Mouse (Mus musculus) liver, embryonic 15.5 days (tissue): ENCODE results near the gene Gm17655. TPM values are rescaled to one million over a fixed set of nuclear protein-coding genes. Genes with fewer than 3 reads are reported as not detected.

Experiments
- ATAC-seq: fragments of 200-750 bp; cut with Nextera tagmentation; 2 replicates; pipeline ENCODE4 v1.8.0; 2017; ENCODE audit warnings: moderate number of reproducible peaks, mild to moderate bottlenecking, moderate library complexity; ENCODE audit not compliant: insufficient read depth
- H3K27ac ChIP-seq: fragments of 300-500 bp; sonication (generic); replicated peaks from 2 replicates; pipeline ENCODE4 v1.5.1; 2015; ENCODE audit warnings: mild to moderate bottlenecking, inconsistent platforms
- H3K27me3 ChIP-seq: fragments of 300-500 bp; sonication (generic); 2 replicates; pipeline ENCODE4 v1.6.1; 2015; ENCODE audit warnings: mild to moderate bottlenecking, inconsistent platforms
- H3K36me3 ChIP-seq: fragments of 300-500 bp; sonication (generic); replicated peaks from 2 replicates; pipeline ENCODE4 v1.6.1; 2015; ENCODE audit warnings: moderate library complexity, mild to moderate bottlenecking, inconsistent platforms
- H3K4me1 ChIP-seq: fragments of 300-500 bp; sonication (generic); replicated peaks from 2 replicates; pipeline ENCODE4 v1.6.1; 2015; ENCODE audit warnings: inconsistent platforms
- H3K4me2 ChIP-seq: fragments of 300-500 bp; sonication (generic); 2 replicates; pipeline ENCODE4 v1.6.1; 2015; ENCODE audit warnings: moderate library complexity, mild to moderate bottlenecking, inconsistent platforms
- H3K4me3 ChIP-seq: fragments of 300-500 bp; sonication (generic); replicated peaks from 2 replicates; pipeline ENCODE4 v1.5.1; 2015; ENCODE audit warnings: mild to moderate bottlenecking, inconsistent platforms
- H3K9ac ChIP-seq: fragments of 300-500 bp; sonication (generic); 2 replicates; pipeline ENCODE4 v1.6.1; 2015; ENCODE audit warnings: moderate library complexity, mild to moderate bottlenecking, inconsistent platforms
- H3K9me3 ChIP-seq: fragments of 300-500 bp; sonication (generic); replicated peaks from 2 replicates; pipeline ENCODE4 v1.6.1; 2016; ENCODE audit warnings: inconsistent platforms
- WGBS: fragments of 180-500 bp; shearing (Covaris S2); methylation state at CpG from one replicate; pipeline ENCODE4 v1.1.7; 2015; ENCODE audit warnings: mixed read lengths; ENCODE audit not compliant: insufficient replicate concordance; 5-methylcytosine and 5-hydroxymethylcytosine counted together
- polyA plus RNA-seq: library from polyadenylated mRNA; unstranded; fragments of >200 nt; fragmentation: Nextera tagmentation; extraction: Ambion mirVana; gene quantifications from 2 replicates; pipeline ENCODE4 v1.2.1, GENCODE M21; 2015

Gene Gm17655
- polyA plus RNA-seq, 1 experiment from 2014 or later, result 1.7 TPM

DNA sequence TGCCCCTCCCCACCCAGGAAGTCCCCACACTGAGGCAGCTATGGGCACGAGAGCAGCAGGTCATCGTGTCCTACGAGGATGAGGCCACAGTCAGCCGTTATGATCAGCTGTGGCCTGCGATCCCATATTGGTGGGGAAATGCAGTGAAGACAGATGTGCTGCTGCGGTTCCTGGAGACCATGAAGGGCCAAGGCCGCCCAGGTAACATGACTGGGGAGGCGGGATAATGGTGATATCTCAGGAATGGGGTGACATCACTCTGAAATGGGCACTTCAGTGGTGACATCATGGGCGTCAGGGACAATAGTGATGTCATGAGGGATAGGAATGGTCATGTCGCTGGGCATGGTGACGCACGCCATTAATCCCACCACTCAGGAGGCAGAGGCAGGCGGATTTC lies 30.1 kb upstream of the Gm17655 start:
- Histone ChIP-seq H3K9me3 (no peaks in the 10 kb centered on the region), H3K27me3 (peaks cover 26% of the 10 kb centered on the region), H3K4me3 (no peak overlapping the region), H3K4me2 (no peak overlapping the region), H3K9ac (no peak overlapping the region), H3K36me3 (peaks cover 38% of the 10 kb centered on the region), H3K27ac (no peak overlapping the region), H3K4me1 (peaks cover 33% of the 10 kb centered on the region)
- ATAC-seq, result no peak
- WGBS, result 76% methylated on average over 13 of the region's 13 CpGs

GRCm38 (mm10) chr5:110101716-110102347 lies 29.5 kb upstream of the Gm17655 start:
- Histone ChIP-seq H3K9ac (no peak overlapping the region), H3K4me1 (peaks cover 27% of the 10 kb centered on the region), H3K36me3 (peaks cover 38% of the 10 kb centered on the region), H3K27me3 (peaks cover 26% of the 10 kb centered on the region), H3K4me3 (peak overlapping the region; percentile 33), H3K27ac (no peak overlapping the region), H3K9me3 (no peaks in the 10 kb centered on the region), H3K4me2 (peak overlapping the region; percentile 63)
- WGBS, result 11% methylated on average over 34 of the region's 34 CpGs
- 0 out of 2 replicates have a peak, but pooled peaks have one; percentile 4 for ATAC-seq

GRCm38 (mm10) chr5:110100921-110101631 lies 28.8 kb upstream of the Gm17655 start:
- ATAC-seq, result peak; percentile 20; the same call in 1 of the 2 replicates
- Histone ChIP-seq H3K27ac (no peak overlapping the region), H3K4me1 (peaks cover 20% of the 10 kb centered on the region), H3K4me3 (peak overlapping the region; percentile 33), H3K4me2 (peak overlapping the region; percentile 63), H3K9ac (no peak overlapping the region; the same call in 1 of the 2 replicates), H3K27me3 (peaks cover 26% of the 10 kb centered on the region), H3K36me3 (peaks cover 33% of the 10 kb centered on the region), H3K9me3 (no peaks in the 10 kb centered on the region)
- WGBS, result under 1% methylated on average over 36 of the region's 37 CpGs

- H3K27ac ChIP-seq, result no peak within 1 kb of the TSS
- H3K9ac ChIP-seq, result no peak within 1 kb of the TSS
- peaks cover 26% of the 10 kb centered on the region for H3K27me3 ChIP-seq
- H3K4me2 ChIP-seq, result peak within 1 kb of the TSS; percentile 63
- peak; percentile 8; the same call in 1 of the 2 replicates for ATAC-seq
- H3K4me3 ChIP-seq, result 0 out of 2 replicates have a peak within 1 kb of the TSS, but pooled peaks have one; percentile 7
- peaks cover 25% of the 10 kb centered on the region for H3K4me1 ChIP-seq
- peaks cover 22% of the 10 kb centered on the region for H3K36me3 ChIP-seq
- H3K9me3 ChIP-seq, result no peaks in the 10 kb centered on the region
- WGBS, result 17% methylated on average over 25 of the region's 25 CpGs
Measured at GRCm38 (mm10) chr5:110099656-110100580, 27.6 kb upstream of the Gm17655 start, which contains the start of gene Plcxd1. Gene Plcxd1, plus strand, starts transcription at chr5:110099969.

- H3K9ac ChIP-seq, result no peak overlapping the region
- 70% methylated on average over 1 of the region's 1 CpGs for WGBS
- H3K36me3 ChIP-seq, result peaks cover 13% of the 10 kb centered on the region
Measured at GRCm38 (mm10) chr5:110098991-110099477, 26.7 kb upstream of the Gm17655 start.

DNA sequence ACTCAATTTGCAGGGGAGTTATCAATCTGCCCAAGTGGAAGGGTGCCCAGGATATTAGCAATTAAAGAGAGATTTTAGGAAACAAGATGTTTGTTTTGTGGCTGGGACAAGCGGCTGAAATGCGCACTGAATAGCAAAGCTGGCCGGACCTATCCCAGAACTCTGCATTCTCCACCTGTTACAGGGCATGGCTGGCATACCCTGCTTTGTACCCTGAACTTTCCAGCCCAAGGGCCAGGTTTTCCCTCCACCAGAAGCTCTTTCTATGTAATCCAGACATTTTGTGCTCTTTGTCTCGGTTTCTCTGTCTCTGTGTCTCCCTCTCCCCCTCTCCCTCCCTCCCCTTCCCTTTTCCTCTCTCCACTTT lies 22.5 kb upstream of the Gm17655 start:
- ATAC-seq, result peak; percentile 32; the same call in 1 of the 2 replicates
- H3K4me3 ChIP-seq, result peak overlapping the region; percentile 54
- peak overlapping the region; percentile 49 for H3K9ac ChIP-seq
- peaks cover 5% of the 10 kb centered on the region for H3K27me3 ChIP-seq
- peaks cover 16% of the 10 kb centered on the region for H3K4me1 ChIP-seq
- H3K9me3 ChIP-seq, result no peaks in the 10 kb centered on the region
- H3K4me2 ChIP-seq, result peak overlapping the region; percentile 77
- peak overlapping the region; percentile 73 for H3K27ac ChIP-seq
- no peaks in the 10 kb centered on the region for H3K36me3 ChIP-seq
- 2% methylated on average over 4 of the region's 4 CpGs for WGBS

More at GRCm38 (mm10) chr5:110098991-110099477, 26.7 kb upstream of the Gm17655 start:
- Histone ChIP-seq H3K27me3 (peaks cover 26% of the 10 kb centered on the region), H3K4me3 (no peak overlapping the region), H3K4me2 (no peak overlapping the region), H3K4me1 (peaks cover 32% of the 10 kb centered on the region), H3K9me3 (no peaks in the 10 kb centered on the region), H3K27ac (no peak overlapping the region)
- ATAC-seq, result no peak

- Histone ChIP-seq H3K4me2 (peak within 1 kb of the TSS; percentile 77), H3K4me3 (peak within 1 kb of the TSS; percentile 54), H3K36me3 (no peaks in the 10 kb centered on the region), H3K27me3 (no peaks in the 10 kb centered on the region), H3K9me3 (no peaks in the 10 kb centered on the region), H3K4me1 (peaks cover 16% of the 10 kb centered on the region), H3K9ac (peak within 1 kb of the TSS; percentile 49), H3K27ac (peak within 1 kb of the TSS; percentile 73)
- ATAC-seq, result peak; percentile 97
- 2% methylated on average over 25 of the region's 25 CpGs for WGBS
Measured at GRCm38 (mm10) chr5:110094030-110094846, 21.9 kb upstream of the Gm17655 start, which contains the start of gene Gm35315. Gene Gm35315, minus strand, starts transcription at chr5:110094420.

DNA sequence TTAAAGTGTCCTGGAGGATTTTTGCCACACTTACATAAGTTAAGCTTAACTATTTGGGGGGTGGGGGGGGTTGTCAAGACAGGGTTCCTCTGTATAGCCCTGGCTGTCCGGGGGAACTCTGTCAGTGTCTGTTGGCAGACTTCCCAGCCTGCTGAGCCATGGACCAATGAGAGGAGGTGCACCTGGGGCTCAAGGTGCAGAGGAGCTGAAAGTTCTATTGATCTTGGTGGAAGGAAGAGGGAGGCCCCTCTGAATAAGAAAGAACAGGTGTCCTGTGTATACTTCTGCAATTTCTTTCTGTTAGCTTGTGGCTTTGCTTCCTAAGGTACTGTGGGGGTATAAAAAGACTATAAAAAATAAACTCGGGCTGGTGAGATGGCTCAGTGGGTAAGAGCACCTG lies 19.2 kb upstream of the Gm17655 start:
- Histone ChIP-seq H3K9me3 (no peaks in the 10 kb centered on the region), H3K9ac (no peak overlapping the region), H3K4me2 (no peak overlapping the region), H3K27me3 (no peaks in the 10 kb centered on the region), H3K27ac (no peak overlapping the region), H3K4me1 (peaks cover 16% of the 10 kb centered on the region), H3K4me3 (no peak overlapping the region), H3K36me3 (no peaks in the 10 kb centered on the region)
- no peak for ATAC-seq
- 48% methylated on average over 2 of the region's 2 CpGs for whole genome bisulfite sequencing

- Histone ChIP-seq H3K9ac (no peak overlapping the region), H3K4me2 (peak overlapping the region; percentile 29; the same call in 1 of the 2 replicates), H3K27ac (no peak overlapping the region), H3K27me3 (no peaks in the 10 kb centered on the region), H3K4me3 (no peak overlapping the region), H3K9me3 (no peaks in the 10 kb centered on the region), H3K36me3 (no peaks in the 10 kb centered on the region), H3K4me1 (no peaks in the 10 kb centered on the region)
- ATAC-seq, result no peak
- 46% methylated on average over 14 of the region's 14 CpGs for WGBS
Measured at GRCm38 (mm10) chr5:110086161-110086866, 14.0 kb upstream of the Gm17655 start.
